Mouse (Mus musculus) limb, embryonic 14.5 days (tissue): ENCODE results near the gene Clec2e. TPM values are rescaled to one million over a fixed set of nuclear protein-coding genes. Genes with fewer than 3 reads are reported as not detected.

Experiments used
- ATAC-seq: fragments of 200-750 bp; cut with Nextera tagmentation; 2 replicates; pipeline ENCODE4 v1.8.0; 2017; ENCODE audit warnings: low read depth, moderate number of reproducible peaks, moderate TSS enrichment; ENCODE audit not compliant: low FRiP score
- DNase-seq: peaks from one replicate; pipeline ENCODE4 v3.0.0-alpha.2; 2015; ENCODE audit warnings: low spot score
- H3K27ac ChIP-seq: fragments of 300-500 bp; sonication (generic); replicated peaks from 2 replicates; pipeline ENCODE4 v1.5.1; 2014; ENCODE audit warnings: low read depth, mild to moderate bottlenecking, low read length, moderate library complexity, mixed read lengths
- H3K27me3 ChIP-seq: fragments of 300-500 bp; sonication (generic); 2 replicates; pipeline ENCODE4 v1.6.1; 2014; ENCODE audit warnings: low read length, mixed read lengths; ENCODE audit not compliant: control insufficient read depth, insufficient read depth
- H3K36me3 ChIP-seq: fragments of 300-500 bp; sonication (generic); 2 replicates; pipeline ENCODE4 v1.6.1; 2014; ENCODE audit warnings: mild to moderate bottlenecking, low read length, moderate library complexity, mixed read lengths; ENCODE audit not compliant: control insufficient read depth, insufficient read depth
- H3K4me1 ChIP-seq: fragments of 300-500 bp; sonication (generic); 2 replicates; pipeline ENCODE4 v1.6.1; 2014; ENCODE audit warnings: antibody characterized with exemption, low read length, mixed read lengths; ENCODE audit not compliant: control insufficient read depth, insufficient read depth
- H3K4me2 ChIP-seq: fragments of 300-500 bp; sonication (generic); replicated peaks from 2 replicates; pipeline ENCODE4 v1.6.1; 2014; ENCODE audit warnings: low read depth, mild to moderate bottlenecking, low read length, moderate library complexity; ENCODE audit not compliant: severe bottlenecking
- H3K4me3 ChIP-seq: fragments of 300-500 bp; sonication (generic); replicated peaks from 2 replicates; pipeline ENCODE4 v1.5.1; 2014; ENCODE audit warnings: low read length
- H3K9ac ChIP-seq: fragments of 300-500 bp; sonication (generic); 2 replicates; pipeline ENCODE4 v1.6.1; 2014; ENCODE audit warnings: mild to moderate bottlenecking, low read depth, low read length, moderate library complexity; ENCODE audit not compliant: severe bottlenecking
- H3K9me3 ChIP-seq: fragments of 300-500 bp; sonication (generic); 2 replicates; pipeline ENCODE4 v1.6.1; 2016; ENCODE audit warnings: low read length; ENCODE audit not compliant: control insufficient read depth
- POLR2A ChIP-seq: fragments of 200-500 bp; IDR thresholded peaks from 2 replicates; pipeline ENCODE4 v1.8.0; 2012; ENCODE audit warnings: inconsistent platforms, mild to moderate bottlenecking, moderate library complexity, borderline replicate concordance; ENCODE audit not compliant: insufficient read depth, insufficient read length; ENCODE audit errors: extremely low read depth
- WGBS: fragments of 180-500 bp; shearing (Covaris S2); extraction: QIAGEN DNeasy Blood & Tissue Kit; methylation state at CpG from one replicate; pipeline ENCODE4 v1.1.7; 2014; 5-methylcytosine and 5-hydroxymethylcytosine counted together
- polyA plus RNA-seq, 2 experiments: library from polyadenylated mRNA; depleted of rRNA in 1 of 2; stranded (reverse) in 1 of 2; unstranded in 1 of 2; fragments of >200 nt; fragmentation: Nextera tagmentation in 1 of 2; extraction: Ambion mirVana in 1 of 2; gene quantifications; 2 replicates each; pipeline versions ENCODE4 v1.2.1 to v1.2.3; 2012 to 2014

The Clec2e gene
- polyA plus RNA-seq, 2 experiments: 0.06 TPM; not detected in 1

DNA sequence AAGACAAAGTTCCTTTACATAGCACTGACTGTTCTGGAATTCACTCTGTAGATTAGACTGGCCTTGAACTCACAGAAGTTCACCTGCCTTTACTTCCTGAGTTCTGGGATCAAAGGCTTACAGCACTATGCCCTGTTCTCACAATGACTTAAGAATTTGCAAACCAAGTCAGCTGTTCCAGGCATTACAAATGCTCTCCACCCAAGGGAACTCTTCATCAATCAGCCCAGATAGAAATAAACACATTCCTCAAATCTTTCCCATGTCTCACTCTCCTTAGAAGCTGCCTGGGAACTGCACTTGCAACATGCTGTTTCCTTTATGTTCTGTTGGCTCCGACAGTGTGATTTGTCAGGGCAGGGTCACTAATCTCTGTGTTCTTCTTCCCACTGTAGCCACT is 13.1 kb upstream of the Clec2e start:
- H3K4me2 ChIP-seq: no peak overlapping the region
- H3K9ac ChIP-seq: no peak overlapping the region
- no peak for DNase-seq
- no peak for ATAC-seq
- no peaks in the 10 kb centered on the region for H3K9me3 ChIP-seq
- H3K4me1 ChIP-seq: no peaks in the 10 kb centered on the region
- no peak overlapping the region for H3K27ac ChIP-seq
- WGBS: 35% methylated on average over 1 of the region's 1 CpGs
- TF ChIP-seq POLR2A: no peak
- no peaks in the 10 kb centered on the region for H3K36me3 ChIP-seq
- H3K4me3 ChIP-seq: no peak overlapping the region
- H3K27me3 ChIP-seq: no peaks in the 10 kb centered on the region

DNA sequence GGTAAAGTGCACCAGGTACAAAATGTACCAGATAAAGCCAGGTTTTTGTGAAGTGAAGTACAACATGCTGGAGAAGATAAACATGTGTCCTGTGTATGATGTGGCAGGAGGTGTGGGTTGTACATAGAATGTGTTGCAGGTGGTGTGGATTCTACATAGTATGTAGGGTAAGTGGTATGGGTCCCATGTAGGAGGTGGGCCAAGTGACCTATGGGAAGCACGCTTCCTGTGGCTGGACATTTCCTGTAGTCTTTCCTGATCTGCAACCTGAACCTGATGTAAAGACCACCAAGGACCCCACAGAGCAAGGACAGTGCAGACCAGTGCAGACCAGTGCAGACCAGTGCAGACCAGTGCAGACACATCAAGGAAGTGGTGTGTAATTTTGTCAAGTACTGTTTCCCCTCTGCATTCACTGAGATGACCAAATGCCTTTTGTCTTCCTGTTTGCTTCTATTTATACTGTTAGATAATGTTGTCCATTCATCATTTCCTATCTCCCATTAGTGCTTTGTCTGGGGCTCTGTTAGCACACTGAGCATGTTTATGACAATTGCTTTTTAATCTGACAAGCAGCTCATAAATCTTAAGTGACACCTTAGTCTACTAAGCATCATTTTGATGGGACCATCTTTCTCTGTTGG is 12.4 kb upstream of the Clec2e start:
- no peak overlapping the region for H3K4me3 ChIP-seq
- no peaks in the 10 kb centered on the region for H3K4me1 ChIP-seq
- H3K9me3 ChIP-seq: no peaks in the 10 kb centered on the region
- 94% methylated on average over 1 of the region's 1 CpGs for WGBS
- H3K36me3 ChIP-seq: no peaks in the 10 kb centered on the region
- no peak overlapping the region for H3K9ac ChIP-seq
- no peak overlapping the region for H3K27ac ChIP-seq
- DNase-seq (no peak), ATAC-seq (no peak)
- no peaks in the 10 kb centered on the region for H3K27me3 ChIP-seq
- TF ChIP-seq POLR2A: no peak
- H3K4me2 ChIP-seq: no peak overlapping the region

GRCm38 (mm10) chr6:129112526-129112925 is 11.8 kb upstream of the Clec2e start:
- H3K4me2 ChIP-seq: no peak overlapping the region
- WGBS: 74% methylated on average over 1 of the region's 1 CpGs
- H3K36me3 ChIP-seq: no peaks in the 10 kb centered on the region
- H3K9ac ChIP-seq: no peak overlapping the region
- no peak overlapping the region for H3K27ac ChIP-seq
- H3K4me3 ChIP-seq: no peak overlapping the region
- H3K4me1 ChIP-seq: no peaks in the 10 kb centered on the region
- no peak for TF ChIP-seq POLR2A
- no peak for DNase-seq
- no peaks in the 10 kb centered on the region for H3K27me3 ChIP-seq
- no peaks in the 10 kb centered on the region for H3K9me3 ChIP-seq
- no peak for ATAC-seq

GRCm38 (mm10) chr6:129107916-129108315 is 7.2 kb upstream of the Clec2e start:
- Histone ChIP-seq H3K4me3 (no peak overlapping the region), H3K9me3 (no peaks in the 10 kb centered on the region), H3K9ac (no peak overlapping the region), H3K4me1 (no peaks in the 10 kb centered on the region), H3K27me3 (no peaks in the 10 kb centered on the region), H3K36me3 (no peaks in the 10 kb centered on the region), H3K4me2 (no peak overlapping the region), H3K27ac (no peak overlapping the region)
- TF ChIP-seq POLR2A: no peak
- DNase-seq (no peak), ATAC-seq (no peak)

DNA sequence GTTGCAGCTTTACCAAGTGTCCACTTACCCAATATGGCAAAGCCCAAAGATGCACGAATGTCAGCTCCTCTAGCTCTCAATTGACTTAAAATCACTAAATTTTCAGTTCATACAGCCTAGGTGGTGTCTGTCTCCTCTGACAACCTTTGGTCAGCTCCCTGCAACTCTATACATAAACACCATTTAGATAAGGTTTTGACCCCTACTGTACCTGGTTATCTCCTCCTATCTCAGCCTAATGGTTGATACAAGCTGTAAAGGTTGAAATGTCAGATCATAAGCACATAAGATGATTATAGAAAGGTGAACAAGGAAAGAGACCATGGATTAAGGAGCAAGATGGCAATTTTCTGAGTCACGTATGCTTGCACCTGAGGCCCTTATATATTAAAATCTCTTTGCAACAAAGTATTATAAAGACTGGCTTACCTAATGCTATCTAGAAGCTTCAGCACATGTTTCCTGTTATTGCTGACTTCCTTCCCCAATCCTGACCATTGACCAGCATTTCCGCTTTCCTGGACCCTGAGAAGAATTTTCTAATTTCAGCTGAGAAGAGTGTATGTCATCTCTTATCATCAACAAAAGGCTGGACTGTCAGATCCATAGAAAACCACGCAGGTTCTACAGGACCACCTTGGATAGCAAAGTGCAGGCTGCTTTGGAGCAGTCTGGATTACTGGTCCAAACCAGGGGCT is 2.3 kb upstream of the Clec2e start:
- Histone ChIP-seq H3K9ac (no peak overlapping the region), H3K36me3 (no peaks in the 10 kb centered on the region), H3K4me2 (no peak overlapping the region), H3K4me3 (no peak overlapping the region), H3K9me3 (no peaks in the 10 kb centered on the region), H3K27me3 (no peaks in the 10 kb centered on the region), H3K27ac (no peak overlapping the region), H3K4me1 (no peaks in the 10 kb centered on the region)
- DNase-seq (no peak), ATAC-seq (no peak)
- 77% methylated on average over 4 of the region's 4 CpGs for WGBS
- no peak for TF ChIP-seq POLR2A
